Mouse (Mus musculus) hematopoietic stem cell, adult 5-6 weeks (primary cell): ENCODE data around the gene Lmbr1l. TPM values are rescaled to one million over a fixed set of nuclear protein-coding genes. Genes with fewer than 3 reads are reported as not detected.
"Not testable (repeated sequence)": the region's sequence is repeated elsewhere in the genome, so short reads cannot be mapped to it uniquely, and the experiment has no call there.

Experiments used
- ATAC-seq, 2 experiments: fragments of 125-278 bp in 1 of 2; replicated peaks in 1 of 2; 2 replicates each; pipeline ENCODE4 v1.8.0; 2016 to 2017; ENCODE audit warnings: inconsistent platforms in 2 of 2, mild to moderate bottlenecking in 2 of 2, moderate number of reproducible peaks in 2 of 2, low read depth in 1 of 2, moderate TSS enrichment in 1 of 2; ENCODE audit not compliant: low FRiP score in 2 of 2, poor library complexity in 2 of 2, severe bottlenecking in 2 of 2, insufficient read depth in 1 of 2, low TSS enrichment in 1 of 2
- total RNA-seq: library from RNA; stranded (forward); fragments of 172-1452, 232-1000 nt; gene quantifications from 2 replicates; pipeline ENCODE4 v1.2.3, GENCODE M21; 2017

Gene Lmbr1l
- total RNA-seq, 1 experiment from 2014 or later: 8.7 TPM

- ATAC-seq: no peak
Measured at GRCm38 (mm10) chr15:98943133-98943532, 25.1 kb upstream of the Lmbr1l start.

GRCm38 (mm10) chr15:98942081-98942480, 24.1 kb upstream of the Lmbr1l start:
- no peak for ATAC-seq

GRCm38 (mm10) chr15:98941539-98941938, 23.5 kb upstream of the Lmbr1l start:
- ATAC-seq: no peak

- ATAC-seq: no peak
Measured at GRCm38 (mm10) chr15:98940816-98941215, 22.8 kb upstream of the Lmbr1l start.

- peak; percentile 73 to 74 for ATAC-seq
Measured at GRCm38 (mm10) chr15:98934217-98934839, 16.3 kb upstream of the Lmbr1l start, which contains the start of gene Tuba1b. Gene Tuba1b (minus strand): TSS chr15:98934565.

GRCm38 (mm10) chr15:98933833-98934216, 15.8 kb upstream of the Lmbr1l start:
- peak; percentile 44 to 64 for ATAC-seq

- not testable (repeated sequence) for ATAC-seq
Measured at GRCm38 (mm10) chr15:98933004-98933671, 15.1 kb upstream of the Lmbr1l start.

GRCm38 (mm10) chr15:98930998-98931397, 13.0 kb upstream of the Lmbr1l start:
- no peak for ATAC-seq

GRCm38 (mm10) chr15:98930017-98930734, 12.1 kb upstream of the Lmbr1l start:
- no peak for ATAC-seq

GRCm38 (mm10) chr15:98928598-98929240, 10.7 kb upstream of the Lmbr1l start:
- peak; percentile 75 to 78 for ATAC-seq

GRCm38 (mm10) chr15:98927566-98927965, 9.5 kb upstream of the Lmbr1l start:
- no peak for ATAC-seq

- ATAC-seq: no peak
Measured at GRCm38 (mm10) chr15:98924682-98925081, 6.7 kb upstream of the Lmbr1l start.

GRCm38 (mm10) chr15:98923031-98923537, 5.1 kb upstream of the Lmbr1l start:
- no peak for ATAC-seq

GRCm38 (mm10) chr15:98922581-98922980, 4.5 kb upstream of the Lmbr1l start:
- no peak for ATAC-seq

GRCm38 (mm10) chr15:98921510-98921909, 3.5 kb upstream of the Lmbr1l start:
- ATAC-seq: no peak

GRCm38 (mm10) chr15:98918499-98918895, 466 bp upstream of the Lmbr1l start:
- ATAC-seq: not testable (repeated sequence)

GRCm38 (mm10) chr15:98917091-98917490, 940 bp downstream of the Lmbr1l start:
- no peak for ATAC-seq

GRCm38 (mm10) chr15:98916016-98916415, 2.0 kb downstream of the Lmbr1l start:
- ATAC-seq: no peak
